Mouse (Mus musculus) skeletal muscle tissue, adult 2 months (tissue): ENCODE data around the gene Bmp6.

Experiments used
- DNase-seq: peaks from one replicate; pipeline ENCODE4 v3.0.0-alpha.2; 2012; ENCODE audit warnings: low read depth, low spot score

Bmp6 gene

DNA sequence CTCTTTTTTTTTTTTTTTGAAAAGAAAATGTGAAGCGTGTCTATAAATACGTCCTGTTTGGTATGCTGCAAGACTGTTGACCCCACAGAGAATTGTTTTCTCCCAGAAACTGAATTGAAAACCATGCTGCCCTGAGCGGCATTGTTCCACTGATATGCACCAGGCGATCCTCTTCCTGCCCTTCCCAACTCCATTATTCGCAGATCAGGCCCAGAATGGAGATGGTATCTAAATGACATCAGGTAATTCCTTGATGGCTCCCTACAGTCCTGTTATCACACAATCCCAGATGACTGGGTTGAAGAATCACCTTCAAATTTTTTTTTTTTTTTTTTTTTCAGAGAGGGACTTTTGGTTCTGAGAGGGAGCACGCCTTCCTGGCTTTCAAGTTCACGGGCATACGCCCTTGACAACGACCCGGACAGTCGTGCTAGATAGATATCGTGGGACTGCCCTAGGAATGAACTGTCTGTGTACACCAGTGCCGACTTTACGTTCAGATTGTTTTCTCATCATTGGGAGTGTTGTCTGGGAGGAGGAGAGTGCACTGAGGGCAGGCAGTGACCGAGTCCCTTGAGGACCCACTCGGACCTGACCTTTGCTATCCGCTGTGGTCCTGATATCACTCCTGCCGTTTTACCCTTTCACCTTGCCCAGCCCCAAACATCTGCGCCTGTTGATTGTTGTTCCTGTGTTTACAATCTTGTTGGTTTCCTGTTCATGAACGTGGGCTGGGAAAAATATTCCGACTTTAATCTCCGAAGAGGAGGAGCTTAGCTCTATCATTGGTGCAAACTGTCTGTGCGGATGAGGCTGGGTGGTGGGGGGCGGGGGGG, 8.7 kb downstream of the Bmp6 start:
- DNase-seq = no peak

DNA sequence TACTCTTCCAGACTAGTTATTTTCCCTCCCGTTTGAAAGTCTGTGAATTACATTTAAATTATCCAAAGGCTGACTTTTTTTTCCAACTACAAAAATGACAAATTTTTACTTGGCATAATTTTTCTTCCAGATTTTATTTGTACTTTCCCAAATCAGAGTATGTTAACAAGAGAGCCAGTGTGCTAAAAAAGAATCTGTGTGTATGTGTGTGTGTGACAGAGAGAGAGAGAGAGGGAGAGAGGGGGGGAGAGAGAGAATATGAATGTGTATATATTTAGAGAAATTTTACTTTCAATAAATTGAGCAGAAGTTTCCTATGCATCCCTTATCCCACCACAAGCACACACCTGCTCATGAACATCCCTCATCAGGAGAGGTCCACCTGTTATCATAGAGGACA, 9.4 kb downstream of the Bmp6 start:
- DNase-seq = no peak

DNA sequence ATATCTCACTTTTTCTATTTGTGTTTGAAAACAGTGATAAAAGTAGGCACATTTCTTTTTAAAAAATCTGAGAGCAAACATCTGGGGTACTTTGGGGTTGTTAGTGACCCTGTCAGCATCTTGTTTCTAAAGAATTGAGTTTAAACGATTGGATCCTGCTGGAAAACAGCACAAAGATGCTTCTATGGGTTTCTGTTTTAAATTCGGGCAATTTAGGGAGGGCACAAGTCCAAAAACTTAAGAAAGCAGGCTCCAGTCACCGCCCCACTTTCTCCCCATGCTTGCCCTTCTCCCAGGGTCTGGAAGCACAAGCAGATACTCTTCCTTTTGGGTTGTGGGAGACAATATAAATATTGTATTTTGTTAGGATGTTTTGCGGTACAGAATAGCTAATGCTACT, 14.1 kb downstream of the Bmp6 start:
- no peak for DNase-seq

DNA sequence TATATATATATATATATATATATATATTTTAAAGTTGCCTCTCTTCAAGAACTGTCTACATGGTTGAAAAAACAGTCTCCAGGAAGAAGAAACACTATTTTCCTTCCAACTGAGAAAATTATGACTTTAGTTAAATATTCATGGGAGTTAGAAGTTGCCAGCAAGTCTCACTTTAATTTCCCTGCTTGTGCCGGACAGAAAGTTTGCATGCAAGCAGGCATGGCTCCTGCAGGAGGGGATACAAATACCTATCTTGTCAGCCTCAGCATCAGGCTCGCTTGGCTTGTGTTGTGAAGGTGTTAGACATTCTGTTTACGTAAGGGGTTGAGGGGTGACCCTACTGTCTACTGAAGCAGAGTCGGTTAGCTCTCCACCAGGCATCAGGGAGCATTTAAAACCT, 17.8 kb downstream of the Bmp6 start:
- DNase-seq = no peak

DNA sequence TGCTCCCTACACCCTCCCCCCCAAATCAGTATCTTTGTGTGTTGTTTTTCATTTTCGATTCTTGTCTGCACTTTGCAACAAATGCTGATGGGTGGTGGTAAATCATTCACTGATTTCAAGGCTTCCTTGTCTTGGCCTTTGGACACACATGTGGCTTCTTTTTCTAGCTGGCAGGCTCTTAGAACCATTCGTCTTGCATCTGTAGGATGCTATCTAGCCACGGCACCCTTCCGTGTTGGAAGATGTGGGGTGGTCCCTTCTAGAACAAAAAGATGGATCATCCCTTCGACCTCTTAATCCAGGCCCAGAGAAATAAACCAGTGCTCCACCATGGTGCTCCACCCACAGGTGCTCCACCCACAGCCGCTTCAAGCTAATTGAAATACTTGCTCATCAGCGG, 19.0 kb downstream of the Bmp6 start:
- no peak for DNase-seq

DNA sequence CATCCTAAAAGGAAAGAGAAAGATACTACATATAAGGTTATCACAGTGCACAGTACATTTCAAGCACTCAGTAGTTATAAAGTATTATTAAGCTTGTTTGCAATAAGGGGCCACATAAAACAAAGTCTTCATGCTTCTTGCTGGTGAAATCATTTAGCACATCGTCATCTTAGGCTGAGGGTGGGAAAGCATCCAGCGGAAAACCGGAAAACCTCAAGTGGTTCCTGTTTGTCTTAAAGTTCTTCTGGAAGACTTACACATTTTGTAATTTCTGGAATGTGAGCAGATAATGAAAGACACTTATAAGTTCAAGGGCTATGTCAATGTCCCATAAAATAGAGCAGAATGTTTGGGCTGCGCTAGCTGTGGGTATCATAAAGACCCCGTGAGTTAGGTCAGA, 24.7 kb downstream of the Bmp6 start:
- DNase-seq = no peak

DNA sequence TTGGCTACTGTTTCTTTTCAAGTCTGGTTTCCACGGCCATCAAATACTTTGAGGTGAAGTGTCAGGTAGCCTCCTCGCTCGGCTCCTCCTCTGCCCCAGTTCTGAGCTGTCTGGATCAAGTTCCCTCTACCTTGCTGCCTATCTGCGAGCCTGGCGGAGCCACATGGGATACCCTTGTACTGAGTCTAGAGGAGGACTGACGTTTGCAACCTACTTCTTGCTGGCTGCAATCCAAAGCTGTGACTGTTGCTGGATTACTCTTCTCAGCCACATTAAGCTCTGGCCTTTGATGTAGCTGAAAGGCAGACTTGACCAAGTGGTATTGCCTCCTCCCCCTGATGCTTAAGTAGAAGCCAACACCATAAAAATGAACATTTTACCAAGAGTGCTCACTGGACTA, 31.2 kb downstream of the Bmp6 start:
- peak; percentile 55 for DNase-seq

DNA sequence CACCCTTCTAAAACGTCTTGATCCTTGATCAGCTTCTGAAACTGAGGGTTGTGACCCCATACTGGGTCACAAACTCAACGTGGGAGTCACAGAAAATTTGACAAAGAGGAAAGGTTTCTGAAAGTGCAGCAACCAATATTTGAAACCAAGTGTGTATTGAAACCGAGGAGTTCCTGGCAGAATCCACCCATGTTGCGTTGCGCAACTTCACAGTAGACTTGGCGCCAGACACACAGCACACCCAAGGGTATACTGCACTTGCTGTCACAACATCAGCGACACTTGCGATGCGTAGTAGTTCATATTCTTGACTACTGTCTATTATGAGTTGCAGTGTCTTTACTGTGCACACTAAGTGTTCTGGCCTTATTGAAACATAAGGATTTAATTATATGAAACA, 32.4 kb downstream of the Bmp6 start:
- peak; percentile 43 for DNase-seq

DNA sequence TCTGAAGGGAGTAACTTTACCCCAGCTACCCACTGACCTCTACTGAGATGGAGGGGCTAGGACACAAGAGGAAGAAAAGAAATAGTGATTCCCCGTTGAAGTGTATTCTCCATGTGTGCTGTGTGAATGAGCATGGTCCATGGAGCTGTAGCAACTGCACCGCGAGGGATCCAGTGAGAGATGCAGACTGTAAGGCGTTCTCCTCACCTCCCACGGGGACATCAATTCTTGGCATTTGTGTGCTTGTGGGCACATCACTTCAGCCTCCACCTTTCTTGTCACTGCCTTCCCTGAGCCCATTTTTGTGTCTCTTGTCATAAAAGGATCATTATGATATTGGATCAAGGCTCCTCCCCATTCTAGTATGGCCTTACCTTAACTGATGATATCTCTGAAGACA, 34.9 kb downstream of the Bmp6 start:
- no peak for DNase-seq

DNA sequence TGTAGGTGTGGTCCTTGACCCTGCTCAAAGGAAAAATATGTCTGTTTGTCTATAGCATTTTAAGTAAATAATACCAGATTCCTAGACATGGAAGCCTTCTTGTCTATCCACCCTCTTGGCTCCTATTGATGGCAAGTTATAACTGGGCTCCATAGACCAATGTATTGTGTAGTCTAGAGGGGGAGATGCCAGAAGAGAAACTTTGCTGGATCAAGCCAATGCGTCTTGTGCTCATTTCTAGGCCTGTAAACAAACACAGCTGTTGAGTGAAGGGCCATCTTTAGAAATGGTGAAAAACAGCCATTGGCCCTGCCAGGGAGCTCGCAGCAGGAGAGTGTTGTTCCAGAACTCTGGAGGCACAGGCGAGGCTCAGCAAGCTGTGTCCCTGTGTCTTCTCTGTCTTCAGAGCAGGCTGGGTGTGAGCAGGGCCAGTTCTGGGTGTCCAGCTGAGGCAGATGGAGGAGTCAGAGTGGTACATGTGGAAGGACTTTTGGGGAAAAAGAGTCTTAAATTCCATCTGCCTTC, 41.2 kb downstream of the Bmp6 start:
- DNase-seq = no peak

DNA sequence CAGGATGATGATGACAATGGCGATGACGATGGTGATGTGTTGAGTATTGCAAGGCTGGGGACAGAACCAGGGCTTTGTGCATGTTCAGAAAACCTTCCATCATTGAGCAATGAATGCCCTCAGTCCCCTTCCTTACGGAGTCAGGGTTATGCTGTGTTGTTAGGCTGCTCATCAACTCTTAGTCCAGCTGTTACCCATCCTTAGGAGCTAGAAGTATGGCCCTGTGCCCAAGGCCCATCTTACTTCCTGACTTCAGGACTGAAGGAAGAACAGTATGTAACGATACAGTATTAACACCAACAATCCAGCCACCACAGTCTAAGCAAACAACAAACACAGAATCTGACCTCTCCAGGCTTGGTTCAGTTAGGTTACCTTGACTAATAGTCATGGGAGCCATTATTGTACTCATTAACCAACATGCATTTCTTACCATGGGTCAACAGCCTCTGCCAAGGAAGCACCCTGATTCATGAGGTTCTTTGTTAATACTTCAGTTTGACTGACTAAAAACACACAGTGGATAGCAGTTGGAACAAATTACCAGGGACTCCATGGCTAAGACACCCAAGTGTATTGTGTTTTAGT, 42.6 kb downstream of the Bmp6 start:
- DNase-seq = no peak

DNA sequence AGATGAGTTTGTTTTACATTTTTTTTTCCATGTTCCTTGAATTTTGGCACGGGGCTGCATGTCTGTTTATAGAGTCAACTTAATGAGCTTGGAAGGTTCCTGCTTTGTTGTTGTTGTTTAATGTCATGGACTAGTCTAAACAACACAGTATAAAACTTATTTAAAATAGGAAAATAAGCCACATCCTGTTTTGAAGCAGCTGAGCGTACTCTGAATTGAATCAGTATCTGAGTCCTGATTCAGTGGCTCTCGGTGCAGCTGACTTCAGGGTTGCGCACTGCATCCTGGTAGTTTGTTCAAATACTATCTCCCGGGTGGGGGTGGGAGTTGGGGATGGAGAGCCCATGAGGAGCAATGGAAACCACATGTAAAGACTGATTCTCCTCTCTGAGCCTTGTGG, 48.5 kb downstream of the Bmp6 start:
- no peak for DNase-seq

DNA sequence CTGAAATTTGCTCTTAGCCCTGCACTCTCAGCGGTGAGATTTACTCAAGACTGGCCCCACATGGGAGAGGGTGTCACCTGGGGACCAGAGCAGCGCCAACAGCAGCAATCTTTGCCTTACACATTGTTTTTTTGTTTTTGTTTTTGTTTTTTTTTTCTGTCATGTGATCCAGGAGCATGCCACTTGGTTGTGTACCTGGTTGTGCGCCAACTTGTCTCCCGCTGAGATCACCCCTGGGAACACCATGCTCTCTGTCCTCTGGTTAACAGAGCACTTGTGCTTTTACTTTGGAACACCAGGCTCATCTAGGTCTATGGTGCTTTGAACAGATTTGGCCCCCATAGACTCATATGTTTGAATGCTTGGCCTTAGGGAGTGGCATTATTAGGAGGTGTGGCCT, 50.1 kb downstream of the Bmp6 start:
- no peak for DNase-seq

DNA sequence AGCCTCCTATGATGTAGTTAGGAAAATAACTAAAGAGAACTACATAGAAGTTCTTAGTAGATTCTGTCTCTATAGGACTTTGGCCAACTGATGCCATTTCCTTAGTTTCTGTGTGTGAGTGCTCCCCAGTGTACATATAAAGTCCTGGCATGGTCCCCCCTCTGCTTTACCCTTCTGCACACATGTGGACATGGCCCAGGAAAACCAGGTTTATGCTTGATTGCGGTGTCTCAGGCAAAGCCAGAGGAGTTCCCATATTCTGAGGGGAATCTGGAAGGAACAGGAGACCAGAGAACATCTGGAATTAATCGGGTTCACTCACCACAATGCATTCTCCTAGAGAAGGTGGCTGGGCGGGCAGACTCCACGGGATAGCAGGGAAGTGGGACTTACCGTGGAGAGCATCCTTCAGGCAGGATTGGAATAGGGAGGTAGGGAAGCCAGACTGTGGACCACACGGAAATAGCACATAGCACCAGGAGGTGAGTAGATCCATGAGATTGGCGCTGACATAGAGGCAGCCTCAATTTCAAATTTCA, 52.2 kb downstream of the Bmp6 start:
- no peak for DNase-seq

DNA sequence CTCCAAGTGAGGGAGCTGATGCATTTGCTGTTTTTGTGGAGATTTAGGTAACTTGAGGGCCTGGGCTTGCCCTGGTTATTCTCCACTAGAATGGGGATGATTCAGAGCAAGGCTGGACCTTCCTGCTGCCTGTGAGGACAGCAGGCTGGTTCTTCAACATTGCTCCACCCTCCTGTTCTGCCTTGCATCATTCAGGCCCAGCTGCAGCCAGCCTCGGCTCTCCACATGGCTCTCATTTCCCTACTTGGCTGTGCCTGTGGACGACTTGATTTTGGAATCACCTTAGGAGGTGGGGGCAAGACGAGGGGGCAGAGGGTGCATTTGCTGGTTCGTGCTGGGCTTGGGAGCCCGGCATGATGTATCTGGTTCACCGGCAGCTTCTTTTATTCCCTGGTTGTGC, 53.8 kb downstream of the Bmp6 start:
- DNase-seq = peak; percentile 44

DNA sequence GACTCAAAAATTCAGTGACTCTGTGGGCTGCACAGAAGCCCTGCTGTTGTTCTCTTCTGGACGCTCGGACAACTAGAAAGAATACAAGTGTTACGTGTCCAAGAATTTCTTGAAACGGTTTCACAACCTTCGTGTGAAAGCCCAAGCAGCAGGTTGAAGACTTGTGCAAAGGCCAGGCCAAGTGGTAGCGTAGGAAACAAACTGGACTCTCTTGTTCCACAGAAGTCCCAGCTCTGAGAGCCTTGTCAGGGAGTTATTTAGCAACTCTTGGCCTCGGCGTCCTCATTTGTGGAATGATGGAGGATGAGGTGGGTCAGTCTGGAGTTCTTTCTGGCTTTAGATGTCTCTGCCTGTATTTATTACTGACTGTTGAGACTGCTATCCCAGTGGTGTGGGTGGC, 55.8 kb downstream of the Bmp6 start:
- no peak for DNase-seq

DNA sequence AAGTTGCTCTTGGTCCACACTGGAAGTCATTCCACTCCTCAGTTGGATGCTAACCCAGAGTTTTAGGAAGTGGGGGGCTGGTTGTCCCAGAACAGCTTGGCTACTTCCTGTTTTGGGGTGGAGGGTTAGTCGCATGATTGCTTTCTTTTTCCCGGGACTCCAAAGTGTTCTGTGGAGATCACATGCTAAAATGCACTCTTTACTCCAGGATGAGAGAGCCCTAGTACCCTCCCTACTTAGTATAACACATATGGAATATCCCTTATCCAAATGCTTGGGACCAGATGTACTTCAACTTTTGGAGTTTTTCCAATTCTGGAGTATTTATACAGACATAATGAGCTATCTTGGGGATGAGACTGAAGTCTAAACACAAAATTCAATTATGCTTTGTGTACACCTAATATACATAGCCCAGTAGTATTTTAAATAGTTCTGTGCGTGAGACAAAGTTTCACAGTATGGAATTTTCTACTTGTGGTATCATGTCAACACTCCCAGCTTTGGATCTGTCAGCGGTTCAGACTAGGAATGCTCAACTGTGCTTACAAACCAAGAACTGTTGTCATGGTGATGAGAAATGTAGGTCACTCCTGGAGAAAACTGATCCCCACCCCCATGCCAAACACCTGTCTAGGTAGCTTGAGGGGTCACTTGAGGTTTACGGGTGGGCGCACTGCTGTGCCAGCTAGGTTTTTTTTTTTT, 62.9 kb downstream of the Bmp6 start:
- DNase-seq = no peak

DNA sequence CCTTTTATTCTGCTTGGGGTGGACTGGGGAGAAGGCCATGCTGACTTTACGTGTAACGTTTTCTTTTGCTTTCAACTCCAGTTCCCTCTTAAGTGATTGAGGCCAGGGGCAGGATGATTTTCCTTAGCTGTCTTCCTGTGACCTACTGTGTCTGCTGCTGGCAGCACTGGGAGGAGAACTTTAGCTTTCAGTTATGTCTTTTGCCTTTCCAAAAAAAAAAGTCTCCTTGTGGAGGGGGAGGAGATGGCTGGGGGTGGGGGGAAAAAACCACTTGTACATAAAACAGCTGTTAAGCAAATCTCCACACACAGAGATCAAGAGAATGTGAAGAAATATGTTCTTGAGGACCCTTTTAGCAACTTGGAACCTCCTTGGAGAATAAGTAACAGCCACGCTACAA, 63.7 kb downstream of the Bmp6 start:
- no peak for DNase-seq

DNA sequence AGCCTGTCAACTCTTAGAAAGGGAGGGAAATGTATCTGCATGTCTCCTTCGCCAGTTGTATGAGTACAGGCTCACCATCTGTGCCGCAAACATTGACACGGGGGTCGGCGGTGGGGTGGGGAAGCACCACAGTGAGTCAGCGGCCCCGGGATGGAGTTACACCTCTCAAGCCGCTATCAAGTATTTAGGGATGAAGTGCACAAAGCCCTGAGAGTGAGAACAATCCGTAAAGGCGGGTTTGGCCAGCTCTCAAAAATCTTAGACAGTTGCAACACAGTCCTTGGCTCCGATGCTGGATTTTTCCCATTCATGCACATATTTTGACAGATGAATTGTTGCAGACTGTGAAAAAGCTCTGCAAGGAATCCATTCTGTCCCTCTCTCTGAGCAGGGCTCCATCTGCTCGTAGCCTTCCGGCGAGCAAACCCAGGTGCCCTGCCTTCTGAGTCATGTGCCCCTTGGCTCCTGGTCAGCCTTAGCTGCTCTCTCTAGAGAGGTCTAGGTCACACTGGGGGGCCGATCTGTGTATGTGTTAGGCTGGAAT, 65.5 kb downstream of the Bmp6 start:
- peak; percentile 69 for DNase-seq

DNA sequence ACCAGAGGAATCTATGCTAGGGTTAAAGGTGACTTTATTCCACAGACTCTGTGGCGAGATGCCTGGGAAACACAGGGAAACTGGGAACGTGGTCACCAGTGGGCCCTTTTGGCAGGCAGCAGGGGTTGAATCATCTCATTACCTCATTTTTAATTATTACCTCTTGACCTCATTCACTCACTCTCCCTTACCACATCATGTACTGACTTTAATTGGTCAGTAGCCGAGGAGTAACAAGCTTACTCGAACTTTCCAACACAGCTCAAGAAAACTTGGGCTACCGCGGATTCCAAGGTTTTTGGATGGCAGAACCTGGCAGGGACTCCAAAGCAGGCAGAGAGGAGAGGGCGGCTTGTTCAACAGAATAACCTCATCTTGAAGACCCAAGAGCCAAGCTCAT, 74.9 kb downstream of the Bmp6 start:
- no peak for DNase-seq

DNA sequence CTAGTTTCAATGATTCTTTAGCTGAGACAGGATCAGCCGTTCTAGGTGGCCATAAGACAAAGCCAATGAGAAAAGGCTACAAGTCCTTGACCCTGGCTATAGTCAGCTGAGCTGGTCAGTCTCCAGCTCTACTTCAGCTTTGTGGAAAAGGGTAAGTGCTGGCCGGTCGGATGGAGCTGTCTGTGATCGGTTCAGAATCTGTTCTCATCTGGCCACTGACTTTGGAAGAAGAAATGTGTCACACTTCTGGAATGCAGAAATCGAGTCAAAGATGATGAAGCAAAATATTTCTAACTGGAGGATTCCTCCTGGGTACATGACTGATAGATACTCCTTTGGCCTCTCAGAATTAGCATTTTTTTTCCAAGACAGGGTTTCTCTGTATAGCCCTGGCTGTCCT, 77.6 kb downstream of the Bmp6 start:
- DNase-seq = peak; percentile 51

DNA sequence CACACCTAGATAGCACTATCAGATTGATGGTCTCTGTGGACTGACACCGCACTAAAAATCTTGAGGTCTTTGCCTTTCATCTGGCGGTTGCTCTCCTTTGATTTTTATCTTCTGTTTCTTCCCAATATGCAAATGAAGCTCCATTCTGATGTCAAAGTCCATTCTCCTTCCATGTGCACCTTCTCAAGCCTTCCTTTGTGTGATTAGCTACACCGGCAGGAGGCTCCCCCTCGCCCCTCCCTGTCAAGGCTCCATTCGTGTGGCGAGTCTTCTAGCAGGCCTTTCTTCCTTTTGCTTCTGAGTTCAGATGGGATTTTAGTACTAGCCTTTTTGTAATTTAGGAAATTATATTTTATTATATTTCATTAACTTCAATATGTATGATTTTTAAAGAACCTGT, 80.4 kb downstream of the Bmp6 start:
- no peak for DNase-seq
